Mouse (Mus musculus) layer of hippocampus, postnatal 25 days (tissue): Measurements from ENCODE around the gene Rab4a. TPM values are rescaled to one million over a fixed set of nuclear protein-coding genes. Genes with fewer than 3 reads are reported as not detected.

ENCODE experiments used
- DNase-seq, 2 experiments: peaks; one replicate each; pipeline ENCODE4 v3.0.0; 2022; ENCODE audit warnings: mixed read lengths in 2 of 2, low spot score in 1 of 2; ENCODE audit errors: extremely low spot score in 1 of 2
- total RNA-seq, 2 experiments: library from RNA; stranded (reverse); gene quantifications; 2 replicates each; pipeline ENCODE4 v1.2.3; 2021

The Rab4a gene
- total RNA-seq: 10 to 100 TPM; 42.9 to 44.9 TPM

- peak; percentile 69 to 75 for DNase-seq
Observed at GRCm38 (mm10) chr8:123805718-123806373, at the start of gene Rab4a. Gene Rab4a, plus strand, starts transcription at chr8:123805985.

GRCm38 (mm10) chr8:123756901-123757300 lies 48.9 kb upstream of the Rab4a start:
- DNase-seq: no peak

DNA sequence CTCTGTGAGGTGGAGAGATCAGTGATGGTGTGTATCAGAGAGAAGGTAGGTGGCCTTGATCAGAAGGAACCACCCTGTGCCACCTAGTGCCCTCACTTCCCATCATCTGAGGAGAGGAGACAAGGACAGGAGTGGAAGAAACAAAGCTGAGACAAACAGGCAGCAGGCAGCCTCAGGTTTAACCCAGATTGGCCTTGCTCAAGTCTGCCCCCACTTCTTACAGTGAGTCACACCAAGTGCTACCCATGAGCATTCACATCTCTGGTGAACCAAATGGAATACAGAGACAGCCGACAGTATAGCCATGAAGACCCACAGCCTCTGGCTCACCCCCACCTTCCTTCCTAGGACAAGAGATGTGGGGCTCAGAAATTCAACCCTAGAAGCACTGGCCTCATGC lies 46.9 kb upstream of the Rab4a start:
- no peak for DNase-seq

- DNase-seq: no peak
Observed at GRCm38 (mm10) chr8:123759933-123760332, 45.9 kb upstream of the Rab4a start.

- no peak for DNase-seq
Observed at GRCm38 (mm10) chr8:123760579-123760978, 45.2 kb upstream of the Rab4a start.

DNA sequence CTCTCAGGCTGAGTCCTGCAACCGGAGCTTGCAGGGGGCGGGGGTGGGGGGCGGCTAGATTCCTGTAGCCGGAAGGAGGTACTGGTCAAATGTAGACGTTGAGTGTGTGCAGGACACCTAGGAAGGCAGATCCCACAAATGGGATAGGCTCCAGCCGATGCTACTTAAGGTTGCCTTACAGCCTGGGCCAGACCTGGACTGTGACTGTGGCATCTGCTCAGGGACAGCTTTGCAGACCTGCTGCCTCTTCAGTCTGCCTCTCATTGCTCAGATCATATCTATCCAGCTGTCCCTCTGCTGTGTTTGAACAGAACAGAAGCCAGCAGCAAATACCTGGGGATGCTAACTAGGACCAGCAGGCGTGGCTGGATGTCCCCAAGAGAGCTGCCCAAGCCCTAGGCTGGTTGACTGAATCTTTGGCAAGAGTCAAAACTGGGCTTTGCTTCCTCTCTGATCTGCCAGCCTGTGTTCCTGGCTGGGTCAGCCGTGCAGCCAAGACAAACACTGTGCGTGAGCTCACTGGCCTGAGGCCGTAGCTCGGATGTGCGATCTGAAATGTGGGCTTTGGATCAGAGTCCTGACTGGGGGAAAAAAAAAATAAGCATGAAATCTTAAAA lies 44.4 kb upstream of the Rab4a start:
- DNase-seq: no peak

DNA sequence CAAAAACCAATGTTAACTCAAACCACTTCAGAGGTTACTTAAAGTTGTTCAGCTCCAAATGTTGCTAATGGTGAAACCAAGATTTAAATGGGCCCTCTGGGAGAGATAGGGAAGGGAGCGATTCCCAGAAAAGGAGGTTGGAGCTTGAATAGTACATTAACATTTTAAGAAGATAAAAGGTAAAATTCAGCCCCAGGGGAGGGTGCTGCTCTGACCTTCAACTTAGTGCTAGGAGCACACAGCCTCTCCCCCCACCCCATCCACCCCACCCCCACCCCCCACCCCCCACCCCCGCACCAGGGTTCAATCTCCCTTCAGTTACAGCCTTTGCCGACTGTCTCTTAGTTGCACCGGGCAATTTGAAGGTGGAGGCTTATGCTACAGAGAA lies 43.9 kb upstream of the Rab4a start:
- no peak for DNase-seq

- no peak for DNase-seq
Observed at GRCm38 (mm10) chr8:123763355-123763754, 42.4 kb upstream of the Rab4a start.

DNA sequence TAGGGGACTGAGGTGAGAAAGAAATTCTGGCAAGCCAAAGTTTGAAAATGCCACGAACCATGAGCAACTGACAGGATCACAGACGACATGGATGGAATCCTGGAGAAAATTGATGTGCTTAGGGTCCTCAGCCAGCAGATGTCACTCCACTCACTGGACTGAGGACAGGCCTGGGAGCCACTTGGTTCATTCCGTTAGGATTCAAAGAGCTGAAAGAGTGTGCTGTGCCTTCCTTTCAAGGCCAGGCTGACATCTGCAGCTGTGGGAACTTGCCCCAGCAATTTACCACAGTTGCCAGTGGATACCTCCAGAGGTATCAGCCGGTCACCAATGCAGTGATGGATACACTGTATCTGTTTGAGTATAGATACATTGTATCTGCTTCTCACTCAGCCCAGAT lies 41.1 kb upstream of the Rab4a start:
- no peak for DNase-seq

GRCm38 (mm10) chr8:123766516-123766915 lies 39.3 kb upstream of the Rab4a start:
- no peak for DNase-seq

GRCm38 (mm10) chr8:123767874-123768273 lies 37.9 kb upstream of the Rab4a start:
- no peak for DNase-seq

DNA sequence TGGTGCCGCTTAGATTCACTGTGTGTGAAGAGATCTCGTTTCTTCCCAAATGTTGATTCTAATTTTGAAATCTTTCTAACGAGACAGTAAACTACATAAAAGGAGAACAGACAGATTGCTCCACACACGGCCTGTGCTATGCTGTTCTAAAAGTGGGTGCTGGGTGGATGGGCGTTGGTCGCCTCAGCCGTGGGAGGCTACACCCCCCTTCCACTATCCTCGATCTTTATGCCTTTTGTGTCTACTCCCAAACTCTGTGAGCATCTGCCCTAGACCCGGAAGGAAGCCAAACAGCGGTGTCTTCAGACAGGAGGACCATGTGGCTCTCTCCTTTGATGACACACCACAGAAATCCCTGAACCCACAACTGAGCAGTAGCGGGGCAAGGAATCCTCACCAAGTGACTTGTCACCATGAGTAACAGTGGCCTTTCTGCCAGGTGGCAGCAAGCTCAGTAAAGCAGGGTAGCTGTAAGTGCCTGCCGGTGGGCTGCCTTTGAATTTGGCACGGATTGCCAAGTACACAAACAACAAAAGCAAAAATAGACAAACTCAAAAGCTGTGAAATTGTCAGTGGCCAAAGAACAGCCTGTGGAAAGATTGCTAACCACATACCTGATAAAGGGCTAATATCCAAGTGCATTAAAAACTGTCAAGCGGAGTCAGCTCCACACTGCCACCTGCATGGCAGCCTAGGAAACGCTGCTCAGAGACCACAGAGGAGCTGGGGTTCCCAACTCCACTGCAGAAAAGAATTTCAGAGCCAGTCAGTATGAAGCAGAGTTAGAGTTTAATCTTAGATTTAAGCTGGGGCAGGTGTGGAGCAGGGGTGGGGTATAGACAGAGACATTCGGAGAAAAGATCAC lies 37.1 kb upstream of the Rab4a start:
- peak in 1 of 2 experiments; percentile 71 for DNase-seq

GRCm38 (mm10) chr8:123773468-123773867 lies 32.3 kb upstream of the Rab4a start:
- DNase-seq: no peak

DNA sequence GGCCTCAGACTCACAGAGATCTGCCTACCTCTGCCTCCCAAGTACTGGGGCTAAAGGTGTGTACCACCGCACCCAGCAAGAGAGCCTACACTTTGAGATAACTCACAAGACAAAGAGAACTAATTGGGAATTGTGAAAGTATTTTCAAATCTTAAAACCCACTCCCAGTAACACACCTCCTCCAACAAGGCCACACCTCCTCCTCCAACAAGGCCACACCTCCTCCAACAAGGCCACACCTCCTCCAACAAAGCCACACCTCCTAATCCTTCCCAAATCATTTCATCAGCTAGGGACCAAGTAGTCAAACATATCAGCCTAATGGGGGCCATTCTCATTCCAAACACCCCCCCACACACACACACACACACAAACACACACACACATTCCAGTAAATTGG lies 31.3 kb upstream of the Rab4a start:
- no peak for DNase-seq

DNA sequence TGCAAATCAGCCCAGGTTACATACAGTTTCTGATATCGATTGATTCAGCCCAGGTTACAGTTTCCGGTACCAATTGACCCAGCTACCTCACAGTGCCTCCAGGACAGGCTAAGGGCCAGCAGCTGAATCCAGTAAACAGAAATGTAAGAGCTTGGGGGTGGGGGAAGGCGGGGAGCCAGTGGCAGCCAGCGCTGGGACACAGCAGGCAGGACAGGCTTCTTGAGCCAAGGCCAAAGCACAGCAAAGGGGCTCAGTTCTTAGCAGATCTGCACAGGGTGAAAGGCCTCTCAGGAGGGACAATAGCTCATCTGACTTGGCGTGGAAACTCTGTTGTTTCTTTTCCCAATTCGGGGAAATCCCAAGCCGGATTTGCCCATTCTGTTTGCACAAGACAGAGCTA lies 28.5 kb upstream of the Rab4a start:
- DNase-seq: no peak

GRCm38 (mm10) chr8:123780471-123780870 lies 25.3 kb upstream of the Rab4a start:
- DNase-seq: no peak

- no peak for DNase-seq
Observed at GRCm38 (mm10) chr8:123781256-123781655, 24.5 kb upstream of the Rab4a start.

DNA sequence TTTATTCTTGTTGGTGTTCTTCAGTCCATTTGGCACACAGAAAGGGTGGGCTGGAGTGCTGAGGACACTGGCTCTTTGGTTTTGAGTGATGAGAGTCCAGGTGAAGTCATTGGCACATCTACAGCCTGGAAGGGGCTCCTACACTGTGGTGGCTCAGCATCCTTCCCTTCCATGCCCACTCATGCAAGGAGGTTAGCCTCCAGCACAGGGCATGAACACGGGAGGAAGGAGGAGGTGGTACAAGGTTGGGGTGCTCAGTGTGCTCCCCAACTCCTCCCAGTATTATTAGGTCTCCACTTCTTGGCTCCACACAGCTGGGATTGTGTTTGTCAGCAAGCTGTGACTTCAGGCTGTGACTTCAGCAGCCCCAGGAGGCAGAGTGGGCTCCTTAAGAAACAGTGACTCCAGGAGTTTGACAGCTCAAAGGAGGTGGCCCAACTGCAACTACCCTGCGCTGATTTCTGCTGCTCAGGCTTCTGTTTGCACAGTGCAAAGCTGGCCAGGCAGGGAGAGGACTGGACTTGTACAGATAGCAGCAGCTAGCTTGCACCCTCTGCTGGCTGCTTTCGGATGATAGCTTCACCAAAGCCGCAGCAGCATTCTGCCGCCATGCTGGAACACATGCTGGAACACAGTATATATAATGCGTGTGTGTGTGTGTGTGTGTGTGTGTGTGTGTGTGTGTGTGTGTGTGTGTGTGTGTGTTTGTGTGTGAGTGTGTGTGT lies 22.1 kb upstream of the Rab4a start:
- peak; percentile 59 to 78 for DNase-seq

GRCm38 (mm10) chr8:123786166-123786565 lies 19.6 kb upstream of the Rab4a start:
- DNase-seq: no peak

DNA sequence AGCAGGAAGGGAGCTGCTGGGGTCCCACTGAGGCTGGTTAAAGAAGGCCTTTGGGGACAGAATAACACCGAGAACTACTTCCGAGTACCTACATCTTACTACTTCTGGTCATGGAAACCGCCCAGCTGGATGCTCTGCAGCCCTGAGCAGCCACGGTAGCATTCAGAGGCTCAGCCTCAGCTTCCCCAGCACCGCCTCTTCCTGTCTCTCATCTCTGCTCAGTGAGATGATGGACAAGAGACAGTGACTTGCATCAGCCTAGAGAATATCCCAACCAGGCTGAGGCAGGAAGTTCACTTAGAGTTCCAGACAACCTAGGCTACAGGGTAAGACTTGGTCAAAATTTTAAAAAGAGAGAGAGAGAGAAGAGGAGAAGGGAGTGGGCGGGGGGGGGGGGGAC lies 19.1 kb upstream of the Rab4a start:
- DNase-seq: no peak
